Comparison of ENCODE assay signal across 8 mouse cellular contexts in the genomic region with DNA sequence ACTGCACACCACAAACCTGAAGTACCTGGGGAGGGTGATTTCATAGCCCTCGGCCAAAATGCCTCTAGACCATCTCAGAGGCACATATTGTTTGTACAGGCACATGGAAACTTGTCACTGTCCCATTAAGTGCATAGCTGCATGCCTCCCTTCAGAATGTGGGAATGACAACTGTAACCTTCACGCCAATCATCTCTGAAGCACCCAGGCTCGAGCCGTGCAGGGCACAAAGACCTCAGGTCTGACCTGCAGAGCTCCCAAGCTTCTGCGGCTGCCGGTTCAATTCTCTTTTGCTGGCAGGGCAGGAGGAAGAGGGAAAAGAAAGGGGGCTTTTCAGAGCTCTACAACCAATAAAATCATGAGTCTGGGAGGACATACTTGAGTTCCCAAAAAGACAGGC. TPM values are rescaled to one million over a fixed set of nuclear protein-coding genes. Genes with fewer than 3 reads are reported as not detected.
DNase-seq lines count a peak whose midpoint lies in the region; ATAC-seq and TF ChIP-seq lines count a peak whose summit lies in the region.

No protein-coding gene starts in this region.

- ATAC-seq in kidney, postnatal 0 days (replicated peaks; ENCODE audit: low FRiP score, low read depth): no peak
- ATAC-seq in limb, embryonic 11.5 days (ENCODE audit: insufficient number of reproducible peaks, low FRiP score, low TSS enrichment, low read depth): no peak
- ATAC-seq in neural tube, embryonic 14.5 days (ENCODE audit: low read depth): no peak

- no peak overlapping the region for H3K27ac ChIP-seq in kidney, postnatal 0 days
- peak overlapping the region; percentile 93 for H3K27ac ChIP-seq in forebrain, embryonic 10.5 days
- no peak overlapping the region for H3K27ac ChIP-seq in limb, embryonic 11.5 days (replicated peaks; ENCODE audit: low read depth, low read length)
- H3K27ac ChIP-seq in neural tube, embryonic 14.5 days (ENCODE audit: low read depth, low read length): no peak overlapping the region
- H3K27ac ChIP-seq in thymus, adult 2 months (ENCODE audit: control insufficient read depth, insufficient read depth, low read length): no peak overlapping the region

- TF ChIP-seq CTCF in kidney, postnatal 0 days (IDR thresholded peaks at IDR 0.05; ENCODE audit: low read depth): no peak
- no peak for TF ChIP-seq CTCF in thymus, adult 2 months (IDR thresholded peaks at IDR 0.05; ENCODE audit: borderline replicate concordance, control insufficient read depth, extremely low read depth, insufficient read depth, low read length, poor library complexity)

- H3K36me3 ChIP-seq in kidney, postnatal 0 days (ENCODE audit: insufficient read depth, low read length): no peaks in the 10 kb centered on the region
- H3K36me3 ChIP-seq in forebrain, embryonic 10.5 days (replicated peaks): peaks cover 26% of the 10 kb centered on the region
- H3K36me3 ChIP-seq in limb, embryonic 11.5 days (ENCODE audit: control insufficient read depth, insufficient read depth, low read length): no peaks in the 10 kb centered on the region
- no peaks in the 10 kb centered on the region for H3K36me3 ChIP-seq in neural tube, embryonic 14.5 days (ENCODE audit: control insufficient read depth, insufficient read depth, low read length)
- no peaks in the 10 kb centered on the region for H3K36me3 ChIP-seq in thymus, adult 2 months (ENCODE audit: control insufficient read depth, insufficient read depth, low read length)

- peak overlapping the region; percentile 69 for H3K4me2 ChIP-seq in kidney, postnatal 0 days (ENCODE audit: low read length)
- peak overlapping the region; percentile 67 for H3K4me2 ChIP-seq in limb, embryonic 11.5 days (ENCODE audit: low read depth, severe bottlenecking)
- peak overlapping the region; percentile 62 for H3K4me2 ChIP-seq in neural tube, embryonic 14.5 days (ENCODE audit: low read depth, low read length)

- peak overlapping the region; percentile 54 for H3K4me3 ChIP-seq in kidney, postnatal 0 days (replicated peaks; ENCODE audit: low read depth, low read length)
- peak overlapping the region; percentile 70 for H3K4me3 ChIP-seq in forebrain, embryonic 10.5 days
- H3K4me3 ChIP-seq in limb, embryonic 11.5 days (ENCODE audit: low read depth, low read length): peak overlapping the region; percentile 48; the same call in 1 of the 2 replicates
- H3K4me3 ChIP-seq in neural tube, embryonic 14.5 days (ENCODE audit: low read depth, low read length): peak overlapping the region; percentile 43; the same call in 1 of the 2 replicates
- H3K4me3 ChIP-seq in thymus, adult 2 months (ENCODE audit: control insufficient read depth, insufficient read depth, low read length): no peak overlapping the region

- WGBS in kidney, postnatal 0 days: 46% methylated on average over 6 of the region's 6 CpGs
- WGBS in forebrain, embryonic 10.5 days: 36% methylated on average over 6 of the region's 6 CpGs
- WGBS in limb, embryonic 11.5 days: 27% methylated on average over 6 of the region's 6 CpGs
- 20% methylated on average over 6 of the region's 6 CpGs for WGBS in neural tube, embryonic 14.5 days
- WGBS in thymus, adult 2 months: 37% methylated on average over 6 of the region's 6 CpGs

- H3K4me1 ChIP-seq in kidney, postnatal 0 days (replicated peaks; ENCODE audit: insufficient read depth, low read length): no peaks in the 10 kb centered on the region
- peaks cover 40% of the 10 kb centered on the region for H3K4me1 ChIP-seq in forebrain, embryonic 10.5 days
- H3K4me1 ChIP-seq in limb, embryonic 11.5 days (ENCODE audit: control insufficient read depth, insufficient read depth, low read length): no peaks in the 10 kb centered on the region
- no peaks in the 10 kb centered on the region for H3K4me1 ChIP-seq in neural tube, embryonic 14.5 days (ENCODE audit: control insufficient read depth, insufficient read depth, low read length)
- no peaks in the 10 kb centered on the region for H3K4me1 ChIP-seq in thymus, adult 2 months (replicated peaks; ENCODE audit: control insufficient read depth, insufficient read depth, low read length)

- DNase-seq in kidney, postnatal 0 days (ENCODE audit: low spot score): no peak
- no peak for DNase-seq in kidney, postnatal 4 days
- DNase-seq in forebrain, embryonic 10.5 days (ENCODE audit: extremely low spot score, low spot score): no peak
- no peak for DNase-seq in limb, embryonic 11.5 days (ENCODE audit: low spot score)
- no peak for DNase-seq in ovary, adult 18-20 months (ENCODE audit: low spot score)
- DNase-seq in right cerebral cortex, adult 18-20 months: no peak
- no peak for DNase-seq in thymus, adult 2 months

- TF ChIP-seq POLR2A in thymus, adult 2 months (IDR thresholded peaks at IDR 0.05; ENCODE audit: control insufficient read depth, extremely low read depth, insufficient read depth, low read length, poor library complexity): no peak

- H3K27me3 ChIP-seq in kidney, postnatal 0 days (ENCODE audit: insufficient read depth, low read length): no peaks in the 10 kb centered on the region
- peaks cover 49% of the 10 kb centered on the region for H3K27me3 ChIP-seq in forebrain, embryonic 10.5 days (ENCODE audit: poor library complexity, severe bottlenecking)
- H3K27me3 ChIP-seq in limb, embryonic 11.5 days (ENCODE audit: control insufficient read depth, insufficient read depth, low read length): peaks cover 13% of the 10 kb centered on the region
- no peaks in the 10 kb centered on the region for H3K27me3 ChIP-seq in neural tube, embryonic 14.5 days (ENCODE audit: control insufficient read depth, insufficient read depth, low read length)
- no peaks in the 10 kb centered on the region for H3K27me3 ChIP-seq in thymus, adult 2 months (ENCODE audit: control insufficient read depth, insufficient read depth, low read length)

- no peak overlapping the region for H3K9ac ChIP-seq in kidney, postnatal 0 days (ENCODE audit: low read depth, low read length)
- no peak overlapping the region for H3K9ac ChIP-seq in limb, embryonic 11.5 days (ENCODE audit: low read length)
- H3K9ac ChIP-seq in neural tube, embryonic 14.5 days (replicated peaks; ENCODE audit: low read depth, low read length): no peak overlapping the region

- no peaks in the 10 kb centered on the region for H3K9me3 ChIP-seq in kidney, postnatal 0 days (replicated peaks; ENCODE audit: low read length)
- no peaks in the 10 kb centered on the region for H3K9me3 ChIP-seq in forebrain, embryonic 10.5 days
- H3K9me3 ChIP-seq in limb, embryonic 11.5 days (ENCODE audit: control insufficient read depth, low read length): no peaks in the 10 kb centered on the region
- H3K9me3 ChIP-seq in neural tube, embryonic 14.5 days (ENCODE audit: control insufficient read depth, low read length): no peaks in the 10 kb centered on the region

RNA-seq across cellular contexts. Expression of gene Gpc4, which starts 2.3 kb away (rescaled TPM):
- 119 and 141 TPM in 2 replicates for polyA plus RNA-seq in kidney, postnatal 0 days (2015; fragmentation: Nextera tagmentation; extraction: Ambion mirVana)
- 74.0 and 83.7 TPM in 2 replicates for polyA plus RNA-seq in forebrain, embryonic 10.5 days (2016; fragmentation: Nextera tagmentation; extraction: Ambion mirVana)
- polyA plus RNA-seq in limb, embryonic 11.5 days (2014; fragmentation: Nextera tagmentation; extraction: Ambion mirVana): 23.0 and 26.3 TPM in 2 replicates
- polyA plus RNA-seq in neural tube, embryonic 14.5 days (2014; fragmentation: Nextera tagmentation; extraction: Ambion mirVana): 10.6 and 15.9 TPM in 2 replicates
- 3.9 and 5.0 TPM in 2 replicates for polyA plus RNA-seq in thymus, adult 2 months (2012; rRNA removed)
